Mouse (Mus musculus): ENCODE results near the gene Slc35g1. TPM values are rescaled to one million over a fixed set of nuclear protein-coding genes. Genes with fewer than 3 reads are reported as not detected.
"Not testable (repeated sequence)": the region's sequence is repeated elsewhere in the genome, so short reads cannot be mapped to it uniquely, and the experiment has no call there.

The Slc35g1 gene
- total RNA-seq, 2 experiments from 2014 or later = 2.2 to 2.8 TPM

DNA sequence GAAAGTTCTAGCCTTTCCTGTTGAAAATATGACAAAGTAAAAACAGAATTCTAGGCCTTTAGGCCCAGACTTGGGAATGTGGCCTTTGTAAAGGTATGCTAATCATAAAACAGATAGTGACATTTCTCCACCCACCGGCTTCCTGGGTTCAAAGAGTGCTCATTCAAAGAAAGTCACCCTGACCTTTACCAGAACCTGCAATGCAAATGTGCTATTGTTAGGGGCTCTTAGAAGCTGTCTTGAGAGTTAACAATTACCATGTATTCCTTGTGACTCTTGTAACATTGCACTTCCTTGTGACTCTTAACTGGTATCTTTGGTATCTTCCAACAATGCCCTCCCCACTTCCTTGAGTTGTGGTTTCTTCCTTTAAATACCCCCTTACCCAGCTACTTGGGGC, 8.8 kb upstream of the Slc35g1 start:
- DNase-seq (ENCODE audit: extremely low spot score in 1 of 2, low spot score in 1 of 2) = not testable (repeated sequence)

DNA sequence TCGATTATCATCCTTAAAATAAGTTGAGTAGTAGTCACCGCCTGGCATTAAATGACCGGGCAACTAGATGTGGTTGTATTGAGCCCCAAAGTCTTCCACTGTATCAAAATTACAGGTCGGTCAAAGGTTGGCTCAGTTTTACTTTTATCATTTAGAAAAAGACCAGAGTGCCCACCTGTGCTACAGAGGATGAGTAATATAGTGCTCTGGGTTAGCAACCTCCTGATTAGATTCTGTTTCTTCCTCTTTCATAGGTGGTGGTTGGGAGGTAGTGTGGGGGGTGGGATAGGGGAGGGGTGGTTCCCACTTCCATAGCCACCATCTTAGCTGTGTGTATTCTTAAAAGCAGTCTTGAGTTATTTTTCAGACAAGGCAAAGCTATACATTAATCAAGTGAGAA, 7.9 kb upstream of the Slc35g1 start:
- no peak for DNase-seq (ENCODE audit: extremely low spot score in 1 of 2, low spot score in 1 of 2)

DNA sequence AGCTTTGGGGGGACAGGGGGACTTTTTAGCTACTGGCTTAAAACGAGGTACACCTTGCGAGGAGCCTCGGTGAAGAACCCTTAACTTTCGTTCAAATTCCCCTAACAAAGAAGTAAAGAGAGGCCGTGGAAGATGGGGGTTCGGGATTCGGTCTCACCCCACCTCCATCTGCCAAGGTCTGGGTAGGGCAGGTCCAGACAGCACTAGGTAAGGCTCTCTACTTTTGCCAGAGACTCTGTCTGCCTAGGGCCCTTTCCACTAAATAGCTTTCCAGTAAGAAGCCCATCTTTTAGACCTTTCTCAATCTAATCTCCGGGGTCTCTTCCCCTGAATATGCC, 822 bp downstream of the Slc35g1 start:
- no peak for DNase-seq (ENCODE audit: extremely low spot score in 1 of 2, low spot score in 1 of 2)

DNA sequence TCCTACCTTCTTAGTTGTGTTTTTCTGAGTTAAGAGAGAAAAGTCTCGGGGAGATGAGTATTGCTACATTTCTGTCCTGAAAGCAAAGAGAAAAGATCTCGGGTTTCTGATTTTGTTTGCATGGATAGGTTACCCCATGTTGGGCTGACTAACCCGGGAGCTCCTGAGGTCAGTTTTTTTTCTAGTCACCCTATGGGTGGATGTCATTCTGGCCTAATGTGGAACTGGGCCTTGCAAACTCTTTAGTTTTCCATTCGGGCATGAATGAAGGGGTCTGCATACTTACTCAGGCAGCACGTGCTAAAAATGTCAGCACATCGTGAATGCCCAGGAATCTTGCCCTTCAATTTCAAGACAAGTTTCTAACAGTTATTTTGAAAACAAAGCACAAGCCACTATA, 1.2 kb downstream of the Slc35g1 start:
- no peak for DNase-seq (ENCODE audit: extremely low spot score in 1 of 2, low spot score in 1 of 2)

DNA sequence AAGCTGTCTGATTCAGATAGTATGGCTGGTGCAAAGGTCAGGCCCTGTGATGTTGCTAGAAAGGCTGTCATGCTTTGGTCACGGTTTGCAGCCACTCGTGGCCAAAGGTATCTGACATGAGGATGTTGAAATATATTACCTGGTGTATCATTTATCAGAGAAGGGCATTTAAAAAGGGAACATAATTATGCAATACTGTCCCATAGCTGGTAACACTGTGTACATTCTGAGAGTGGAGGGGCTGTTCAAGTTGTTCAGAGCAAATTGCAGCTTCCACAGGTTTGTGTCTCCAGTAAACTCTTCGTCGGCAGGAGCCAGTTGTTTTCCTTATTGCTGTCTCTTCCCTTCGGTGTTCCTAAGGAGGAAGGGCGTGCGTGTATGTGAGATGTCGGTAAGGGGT, 3.2 kb downstream of the Slc35g1 start:
- DNase-seq (ENCODE audit: extremely low spot score in 1 of 2, low spot score in 1 of 2) = no peak

DNA sequence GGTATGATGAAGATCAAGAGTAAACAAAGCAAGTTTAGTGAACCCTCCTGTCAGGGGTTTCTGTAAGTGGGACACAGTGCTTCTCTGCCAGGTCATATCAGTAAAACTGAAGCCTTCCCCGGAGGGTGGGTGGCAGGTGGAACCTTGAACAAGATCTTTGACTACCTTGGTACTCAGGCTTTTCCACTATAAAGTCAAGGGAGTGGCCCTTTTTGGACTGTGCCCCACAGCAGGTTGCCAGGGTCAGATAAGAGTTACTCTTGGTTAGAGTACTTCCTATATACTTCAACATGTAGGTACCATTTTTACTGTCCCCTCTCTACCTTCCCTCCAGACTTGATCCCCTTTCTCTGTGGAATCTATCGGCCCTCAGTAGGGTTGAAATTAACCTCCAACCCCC, 5.1 kb downstream of the Slc35g1 start:
- no peak for DNase-seq (ENCODE audit: extremely low spot score in 1 of 2, low spot score in 1 of 2)

DNA sequence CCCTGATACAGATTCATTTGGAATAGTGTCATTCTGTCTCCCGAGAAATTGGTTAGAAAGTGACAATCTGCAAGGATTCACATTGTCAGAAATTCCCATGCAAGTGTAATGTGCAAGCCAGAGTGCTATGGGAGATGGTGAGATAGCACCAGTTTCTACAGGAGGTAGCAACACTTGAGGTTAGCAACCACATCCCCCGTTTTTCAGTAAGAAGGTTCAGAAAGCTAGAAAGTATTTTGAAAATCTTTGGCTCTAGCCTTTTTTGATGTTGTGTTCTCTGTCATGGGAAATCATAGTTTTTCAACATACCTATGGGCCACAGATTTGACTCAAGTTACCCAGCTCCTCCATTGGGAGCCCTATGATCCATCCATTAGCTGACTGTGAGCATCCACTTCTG, 5.6 kb downstream of the Slc35g1 start:
- DNase-seq (ENCODE audit: extremely low spot score in 1 of 2, low spot score in 1 of 2) = no peak

DNA sequence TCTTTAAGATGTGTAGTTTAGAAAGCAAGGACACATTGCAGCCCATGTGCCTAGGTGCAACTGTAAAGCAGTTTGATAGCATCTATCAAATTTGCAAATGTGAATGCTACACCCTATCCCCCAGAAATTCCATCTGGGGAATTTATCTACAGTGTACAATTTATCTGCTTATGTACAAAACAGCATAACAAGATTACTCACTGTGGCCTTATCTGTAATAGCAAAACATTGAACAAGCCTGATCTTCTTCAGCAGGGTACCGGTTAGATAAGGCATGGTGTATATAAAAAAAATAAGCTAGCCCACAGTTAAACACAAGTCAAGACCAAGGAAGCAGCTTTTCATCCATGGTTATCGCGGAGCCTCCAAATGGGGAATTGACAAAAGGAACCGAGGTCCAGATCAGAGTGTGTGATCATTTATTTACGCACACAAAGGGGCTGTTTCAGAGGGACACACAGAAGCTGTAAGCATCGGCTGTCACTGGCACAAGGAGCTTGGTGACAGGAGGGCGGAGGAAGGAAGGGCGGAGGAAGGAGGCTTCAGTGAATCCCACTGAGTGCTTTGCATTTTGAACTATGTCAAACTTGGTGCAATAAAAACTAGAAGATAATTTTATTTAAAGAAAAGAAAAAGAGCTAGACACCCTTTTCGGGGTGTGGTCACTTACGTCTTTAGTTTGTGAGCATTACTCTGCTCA, 14.7 kb downstream of the Slc35g1 start:
- DNase-seq (ENCODE audit: extremely low spot score in 1 of 2, low spot score in 1 of 2) = no peak

DNA sequence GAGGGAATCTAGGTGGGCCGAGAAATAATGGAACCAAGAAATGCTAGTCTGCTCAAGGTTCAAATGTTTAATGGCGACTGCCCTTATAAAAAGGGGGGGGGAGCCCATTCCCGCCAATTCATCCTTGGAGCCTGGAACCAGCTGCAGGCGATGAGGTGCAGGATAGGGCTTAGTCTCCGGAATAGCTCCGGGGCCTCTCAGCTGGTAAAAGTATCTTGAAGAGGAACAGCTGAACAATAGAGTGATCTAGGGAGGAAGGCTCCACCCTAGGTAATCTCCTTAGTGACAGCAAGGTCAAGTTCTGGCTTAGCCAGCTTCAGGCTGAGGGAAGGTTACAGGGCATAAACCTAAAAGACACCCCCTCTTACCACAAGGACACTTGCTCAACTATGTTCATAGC, 18.1 kb downstream of the Slc35g1 start:
- no peak for DNase-seq (ENCODE audit: extremely low spot score in 1 of 2, low spot score in 1 of 2)

DNA sequence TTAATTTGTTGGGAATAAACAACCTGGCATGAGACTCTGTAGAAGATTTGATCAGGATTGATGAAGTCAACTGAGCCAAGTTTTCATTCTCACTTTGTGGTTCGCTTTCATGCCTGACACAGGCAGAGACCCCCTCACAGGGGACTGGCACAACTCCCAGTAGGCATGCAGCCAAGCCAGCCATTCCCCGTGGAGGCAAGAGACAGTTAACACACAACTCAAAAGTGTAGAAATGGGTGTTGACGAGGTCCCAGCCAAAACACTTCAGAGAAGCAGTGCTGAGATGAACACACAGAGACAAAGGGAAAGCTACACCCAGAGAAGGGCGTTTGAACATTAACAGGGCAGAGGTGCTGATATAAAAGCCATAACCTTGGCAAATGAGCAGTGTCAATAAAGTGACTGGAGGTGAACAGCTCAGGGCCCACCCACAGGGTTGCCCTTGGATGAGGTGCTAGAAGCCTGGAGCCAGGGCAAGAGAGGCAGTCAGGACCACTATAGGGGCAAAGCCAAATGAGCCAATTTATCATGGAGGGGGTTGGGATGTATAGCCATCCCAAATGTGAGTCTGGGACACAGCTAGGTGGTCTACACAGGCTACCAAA, 23.1 kb downstream of the Slc35g1 start:
- DNase-seq (ENCODE audit: extremely low spot score in 1 of 2, low spot score in 1 of 2) = no peak

DNA sequence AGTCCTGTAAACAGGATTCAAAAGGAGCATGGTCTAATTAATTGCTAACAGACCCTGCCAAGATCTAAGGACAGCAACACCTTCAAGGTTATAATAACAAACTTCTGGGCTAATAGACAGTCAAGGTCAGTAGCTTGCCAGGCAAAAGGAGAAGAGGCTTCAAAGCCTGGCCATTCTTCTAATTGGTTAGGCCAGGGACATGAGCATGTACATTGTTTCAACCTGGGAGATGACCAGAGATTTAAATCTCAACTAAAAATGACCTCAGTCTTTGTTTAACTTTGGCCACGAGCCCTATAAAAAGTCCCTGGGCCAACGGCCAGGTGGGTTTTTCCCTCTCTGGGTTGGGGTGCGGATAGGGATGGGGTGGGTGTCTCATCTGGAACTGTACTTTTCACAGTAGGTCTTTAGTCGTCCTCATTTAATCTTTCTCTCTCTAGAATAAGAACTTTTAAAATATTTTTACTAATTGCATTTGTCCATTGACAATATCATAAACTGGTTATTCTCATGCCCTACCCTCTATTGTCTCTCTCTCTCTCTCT, 25.0 kb downstream of the Slc35g1 start:
- no peak for DNase-seq (ENCODE audit: extremely low spot score in 1 of 2, low spot score in 1 of 2)

DNA sequence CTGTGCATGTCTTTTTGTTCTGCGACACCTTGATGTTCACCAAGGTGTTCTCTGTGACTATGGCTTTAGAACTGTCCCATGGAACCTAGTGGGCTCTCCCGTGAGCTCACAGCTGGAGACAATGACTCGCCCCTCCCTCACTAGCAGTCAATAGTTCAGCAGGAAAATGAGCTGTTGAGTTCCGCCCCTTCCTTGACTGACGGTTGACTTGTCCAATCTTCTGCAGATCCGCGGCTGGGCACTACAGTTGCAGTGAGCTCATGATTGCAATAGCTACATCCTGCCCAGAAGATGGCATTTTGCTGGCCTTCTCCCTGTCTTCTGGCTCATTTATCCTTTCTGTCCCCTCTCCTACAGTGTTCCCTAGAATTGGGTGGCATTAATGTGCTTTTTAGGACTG, 25.7 kb downstream of the Slc35g1 start:
- DNase-seq (ENCODE audit: extremely low spot score in 1 of 2, low spot score in 1 of 2) = no peak

DNA sequence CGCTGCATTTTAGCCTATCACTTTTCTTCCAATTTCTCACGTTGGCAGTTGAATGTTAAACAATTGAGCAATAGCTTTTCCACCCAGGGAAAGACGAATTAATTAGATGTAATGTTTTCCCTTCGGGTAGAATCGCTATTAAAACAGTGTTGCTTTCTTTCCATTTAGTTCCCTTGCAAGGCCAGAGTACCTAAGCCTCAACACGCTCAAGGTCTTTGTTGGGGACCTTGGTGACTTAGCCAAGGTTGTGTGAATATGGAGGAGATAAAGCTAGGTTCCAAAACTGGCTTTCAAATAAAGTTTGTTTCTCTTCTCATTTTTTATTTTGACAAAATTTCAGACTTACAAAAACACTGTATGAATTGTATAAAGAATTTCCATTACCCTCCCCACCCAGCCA, 27.1 kb downstream of the Slc35g1 start:
- DNase-seq (ENCODE audit: extremely low spot score in 1 of 2, low spot score in 1 of 2) = no peak

DNA sequence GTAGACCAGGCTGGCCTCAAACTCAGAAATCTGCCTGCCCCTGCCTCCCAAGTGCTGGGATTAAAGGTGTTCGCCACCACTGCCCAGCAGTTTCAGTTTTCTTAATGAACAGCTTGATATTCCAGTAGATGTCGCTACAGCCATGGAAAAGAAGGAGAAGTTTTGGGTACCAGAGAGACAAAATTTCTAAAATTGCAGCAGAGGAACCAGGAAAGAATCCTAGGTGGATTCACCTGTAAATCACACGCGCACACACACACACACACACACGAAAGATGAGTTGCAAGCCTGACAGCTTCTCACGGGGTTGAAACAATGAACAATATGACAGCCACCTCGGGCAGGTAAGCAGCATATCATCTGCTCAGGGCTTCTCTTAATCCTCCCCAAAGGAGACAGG, 28.1 kb downstream of the Slc35g1 start:
- DNase-seq (ENCODE audit: extremely low spot score in 1 of 2, low spot score in 1 of 2) = no peak

DNA sequence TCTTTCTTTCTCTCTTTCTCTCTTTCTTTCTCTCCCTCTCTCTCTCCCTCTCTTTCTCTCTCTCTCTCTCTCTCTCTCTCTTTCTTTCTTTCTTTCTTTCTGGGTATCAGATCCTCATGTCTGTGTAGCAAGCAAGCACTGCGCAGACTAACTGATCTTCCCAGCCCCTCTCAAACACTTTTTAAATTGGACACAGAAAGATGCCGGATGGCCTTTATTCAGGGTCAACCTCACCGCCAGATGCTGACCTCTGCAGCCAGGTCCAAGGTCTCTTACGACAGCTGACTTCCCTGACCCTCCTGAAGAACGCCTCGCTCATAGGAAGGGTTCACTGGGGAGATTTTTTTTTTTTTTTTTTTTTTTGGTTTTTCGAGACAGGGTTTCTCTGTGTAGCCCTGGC, 28.8 kb downstream of the Slc35g1 start:
- DNase-seq (ENCODE audit: extremely low spot score in 1 of 2, low spot score in 1 of 2) = no peak

DNA sequence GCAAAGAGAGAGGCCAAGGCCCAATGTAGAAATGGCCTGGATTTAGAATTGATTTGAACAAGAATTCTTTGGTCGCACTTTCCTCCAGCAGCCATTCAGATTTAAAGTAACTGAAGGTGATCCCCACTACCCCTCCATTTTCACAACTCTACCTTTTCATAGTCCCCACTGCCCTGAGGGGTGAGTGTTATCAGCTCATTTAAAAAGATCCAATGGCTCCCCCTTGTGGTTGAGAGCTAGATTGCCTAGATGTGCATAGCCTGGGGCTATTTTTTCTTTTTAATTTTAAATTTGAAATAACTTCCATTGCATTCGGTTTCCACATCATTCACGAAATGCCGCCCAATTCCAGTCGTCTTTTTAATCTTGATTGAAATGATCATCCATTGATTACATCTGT, 33.5 kb downstream of the Slc35g1 start:
- DNase-seq (ENCODE audit: extremely low spot score in 1 of 2, low spot score in 1 of 2) = no peak

DNA sequence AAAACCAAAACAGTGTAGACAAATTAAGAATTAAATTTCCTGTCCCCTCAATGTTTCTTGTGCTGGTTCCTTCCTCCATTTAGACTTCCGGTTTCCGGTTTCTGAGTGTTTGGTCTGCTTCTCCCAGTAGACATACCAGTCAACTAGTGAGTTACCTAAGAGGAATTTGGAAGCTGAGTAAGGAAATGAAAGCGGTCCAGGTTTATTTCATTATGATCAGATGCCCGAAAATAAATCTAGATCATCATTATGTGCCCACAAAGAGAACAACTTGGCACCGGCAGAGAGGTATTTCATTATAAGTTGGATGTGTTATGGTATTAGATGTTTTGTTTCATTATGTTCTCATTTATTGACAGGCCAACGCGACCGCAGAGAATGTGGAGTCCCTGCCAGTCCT, 34.7 kb downstream of the Slc35g1 start:
- DNase-seq (ENCODE audit: extremely low spot score in 1 of 2, low spot score in 1 of 2) = no peak

DNA sequence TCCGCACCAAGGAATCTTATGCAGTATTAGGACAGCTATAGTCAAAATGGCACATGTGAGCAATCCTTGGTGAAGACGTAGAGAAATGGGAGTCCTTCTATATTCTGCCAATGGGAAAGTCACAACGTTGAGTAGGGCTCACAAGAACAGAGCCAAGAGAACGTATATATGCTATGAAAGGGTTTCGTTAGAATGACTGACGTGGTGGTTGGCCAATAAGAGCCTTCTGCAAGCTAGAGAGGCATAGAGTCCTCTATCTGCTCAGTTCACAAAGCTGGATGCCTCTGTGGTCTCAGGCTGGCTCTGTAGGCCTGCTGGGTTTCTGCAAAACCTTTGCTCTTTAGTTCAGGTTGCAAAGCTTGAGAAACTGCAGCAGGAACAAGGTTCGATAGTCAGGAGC, 35.5 kb downstream of the Slc35g1 start:
- DNase-seq (ENCODE audit: extremely low spot score in 1 of 2, low spot score in 1 of 2) = no peak

DNA sequence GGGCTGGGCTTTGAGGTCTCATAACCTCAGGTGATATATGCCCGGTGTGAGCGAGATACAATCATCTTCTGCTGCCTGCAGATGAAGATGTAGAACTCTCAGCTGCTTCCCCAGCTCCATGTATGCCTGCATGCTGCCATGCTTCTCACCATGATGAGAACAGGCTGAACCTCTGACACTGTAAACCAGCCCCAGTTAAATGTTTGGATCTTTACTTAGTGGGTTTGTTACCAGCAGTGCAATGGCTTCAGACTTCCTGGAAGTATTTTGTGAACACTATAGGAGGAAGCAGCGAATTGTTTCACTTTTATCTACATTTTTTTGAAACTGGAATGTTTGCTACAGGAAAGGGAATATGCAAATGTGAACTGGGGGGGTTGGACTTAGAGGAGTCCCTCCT, 36.2 kb downstream of the Slc35g1 start:
- DNase-seq (ENCODE audit: extremely low spot score in 1 of 2, low spot score in 1 of 2) = no peak

DNA sequence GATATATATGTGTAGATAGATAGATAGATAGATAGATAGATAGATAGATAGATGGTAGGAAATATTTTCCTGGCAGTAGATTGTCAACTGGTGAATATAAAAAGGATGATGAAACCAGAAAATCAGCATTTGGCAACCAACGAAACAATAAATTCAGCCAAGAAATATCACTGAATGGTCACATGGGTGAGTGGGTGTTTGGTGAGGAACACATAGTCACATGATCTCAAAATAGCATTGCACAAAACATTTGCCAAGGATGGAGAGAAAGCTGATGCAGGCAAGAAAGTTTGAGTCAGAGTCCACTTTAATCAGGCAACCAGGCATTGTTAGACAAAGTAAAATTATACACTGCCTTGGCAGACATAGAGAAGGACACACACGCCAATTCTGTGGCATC, 37.6 kb downstream of the Slc35g1 start:
- no peak for DNase-seq (ENCODE audit: extremely low spot score in 1 of 2, low spot score in 1 of 2)

DNA sequence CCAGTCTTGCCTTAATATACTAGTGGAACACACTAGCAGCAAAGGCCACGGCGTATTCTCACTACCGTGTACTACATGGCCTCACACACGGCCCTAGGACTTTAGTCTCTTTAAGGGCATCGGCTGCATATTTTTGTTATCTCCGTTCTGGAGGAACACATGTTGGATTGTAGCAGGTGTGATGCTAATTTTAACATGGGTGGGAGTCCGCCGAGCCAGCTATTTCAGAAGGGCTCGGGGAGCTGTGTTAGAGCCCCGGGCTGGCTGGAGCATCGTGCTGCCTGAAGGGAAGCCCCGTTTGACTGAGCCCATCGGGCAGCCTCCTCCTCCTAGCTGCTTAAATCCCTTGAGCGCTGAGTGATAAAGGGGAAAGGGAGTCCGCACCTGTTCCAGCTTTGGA, 39.4 kb downstream of the Slc35g1 start:
- no peak for DNase-seq (ENCODE audit: extremely low spot score in 1 of 2, low spot score in 1 of 2)

DNA sequence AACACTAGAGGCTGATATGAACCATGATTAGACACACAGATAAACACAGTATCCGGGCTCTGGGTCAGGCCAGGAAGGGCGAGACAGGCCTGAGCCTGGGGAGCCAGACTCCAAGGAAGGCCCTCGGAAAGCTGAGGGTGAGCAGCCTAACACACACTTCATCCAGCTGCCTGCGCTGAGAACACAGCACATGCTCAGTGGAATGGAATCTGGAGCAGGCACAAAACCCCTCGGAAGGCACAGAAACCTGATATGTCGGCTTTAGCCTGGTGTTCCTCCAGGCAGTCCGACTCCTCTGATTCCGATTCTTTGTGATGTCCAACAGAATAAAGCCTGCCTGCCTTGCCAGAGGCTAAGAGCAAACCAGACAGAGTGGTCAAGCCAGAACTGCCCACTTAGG, 46.1 kb downstream of the Slc35g1 start:
- DNase-seq (ENCODE audit: extremely low spot score in 1 of 2, low spot score in 1 of 2) = no peak
